Mouse (Mus musculus) liver, postnatal 0 days (tissue): ENCODE data around the gene Slco3a1. TPM values are rescaled to one million over a fixed set of nuclear protein-coding genes. Genes with fewer than 3 reads are reported as not detected.

Experiments
- ATAC-seq: fragments of 200-750 bp; cut with Nextera tagmentation; 2 replicates; pipeline ENCODE4 v1.8.0; 2017; ENCODE audit warnings: mild to moderate bottlenecking, moderate library complexity
- DNase-seq: peaks from one replicate; pipeline ENCODE4 v3.0.0-alpha.2; 2016
- H3K27ac ChIP-seq: fragments of 300-500 bp; sonication (generic); 2 replicates; pipeline ENCODE4 v1.5.1; 2014; ENCODE audit warnings: antibody characterized with exemption, moderate library complexity, mild to moderate bottlenecking, low read depth
- H3K27me3 ChIP-seq: fragments of 300-500 bp; sonication (generic); 2 replicates; pipeline ENCODE4 v1.6.1; 2014; ENCODE audit warnings: low read length, control low read depth, mixed read lengths; ENCODE audit not compliant: insufficient read depth
- H3K36me3 ChIP-seq: fragments of 300-500 bp; sonication (generic); replicated peaks from 2 replicates; pipeline ENCODE4 v1.6.1; 2014; ENCODE audit warnings: mild to moderate bottlenecking, control low read depth, low read length, moderate library complexity, mixed read lengths; ENCODE audit not compliant: insufficient read depth
- H3K4me1 ChIP-seq: fragments of 300-500 bp; sonication (generic); 2 replicates; pipeline ENCODE4 v1.6.1; 2014; ENCODE audit warnings: antibody characterized with exemption, mild to moderate bottlenecking, control low read depth; ENCODE audit not compliant: insufficient read depth
- H3K4me2 ChIP-seq: fragments of 300-500 bp; sonication (generic); 2 replicates; pipeline ENCODE4 v1.6.1; 2014; ENCODE audit warnings: low read depth, mild to moderate bottlenecking, low read length, moderate library complexity, mixed read lengths
- H3K4me3 ChIP-seq: fragments of 300-500 bp; sonication (generic); 2 replicates; pipeline ENCODE4 v1.5.1; 2014; ENCODE audit warnings: low read depth, low read length
- H3K9ac ChIP-seq: fragments of 300-500 bp; sonication (generic); replicated peaks from 2 replicates; pipeline ENCODE4 v1.6.1; 2014; ENCODE audit warnings: mild to moderate bottlenecking, moderate library complexity
- H3K9me3 ChIP-seq: fragments of 300-500 bp; sonication (generic); 2 replicates; pipeline ENCODE4 v1.6.1; 2016; ENCODE audit warnings: mild to moderate bottlenecking, control low read depth, low read length, mixed read lengths
- CTCF ChIP-seq: sonication (generic); IDR thresholded peaks from 2 replicates; pipeline ENCODE4 v1.5.1; 2016; ENCODE audit warnings: antibody characterized with exemption, low read depth
- EP300 ChIP-seq: IDR thresholded peaks from 2 replicates; pipeline ENCODE4 v1.6.1; 2016; ENCODE audit warnings: antibody characterized with exemption, low read depth, mild to moderate bottlenecking
- WGBS: fragments of 180-500 bp; shearing (Covaris S2); extraction: QIAGEN DNeasy Blood & Tissue Kit; methylation state at CpG from one replicate; pipeline ENCODE4 v1.1.7; 2014; ENCODE audit not compliant: insufficient replicate concordance; 5-methylcytosine and 5-hydroxymethylcytosine counted together
- polyA plus RNA-seq: library from polyadenylated mRNA; unstranded; fragments of >200 nt; fragmentation: Nextera tagmentation; extraction: Ambion mirVana; gene quantifications from 2 replicates; pipeline ENCODE4 v1.2.1, GENCODE M21; 2015

Slco3a1 gene
- polyA plus RNA-seq, 1 experiment from 2014 or later: 1.2 TPM

DNA sequence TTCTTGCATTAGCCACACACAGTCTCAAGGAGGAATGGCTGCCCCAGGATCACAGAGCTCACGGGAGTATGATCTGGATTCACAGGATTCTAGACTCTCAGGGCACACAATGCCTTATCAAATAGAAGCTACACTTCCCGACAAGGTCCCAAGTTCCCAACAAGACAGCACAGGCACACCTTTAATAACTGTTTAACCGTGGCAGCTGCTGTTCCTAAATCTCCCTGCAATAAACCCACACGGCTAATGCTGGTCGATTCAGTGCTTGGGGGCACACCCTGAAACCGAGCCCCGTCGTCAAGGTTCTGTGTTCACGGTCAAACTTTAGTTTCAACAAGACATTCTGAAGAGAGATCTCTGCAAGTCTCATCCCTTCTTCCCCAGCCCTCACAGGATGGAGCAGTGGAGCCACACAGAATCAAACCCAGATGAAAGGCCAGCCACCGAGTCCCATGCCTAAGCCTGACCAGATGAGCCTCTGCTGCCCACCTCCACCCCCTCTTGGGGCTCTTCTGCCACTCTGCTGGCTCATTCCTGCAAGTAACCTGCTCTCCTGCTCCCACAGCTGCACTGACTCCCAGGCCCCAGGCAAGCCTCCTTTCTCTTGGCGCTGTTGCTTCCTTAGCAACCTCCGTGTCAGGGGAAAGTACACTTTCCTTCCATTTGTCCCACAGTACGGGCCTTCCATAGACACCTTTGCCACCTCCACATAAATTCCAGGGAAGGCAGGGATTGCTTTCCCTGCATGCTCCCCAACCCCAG lies 200.7 kb downstream of the Slco3a1 start:
- Histone ChIP-seq H3K27me3 (no peaks in the 10 kb centered on the region), H3K36me3 (no peaks in the 10 kb centered on the region), H3K9me3 (no peaks in the 10 kb centered on the region), H3K4me2 (no peak overlapping the region), H3K9ac (no peak overlapping the region), H3K4me1 (no peaks in the 10 kb centered on the region), H3K27ac (no peak overlapping the region), H3K4me3 (no peak overlapping the region)
- DNase-seq (no peak), ATAC-seq (no peak)
- TF ChIP-seq CTCF: no peak
- no peak for TF ChIP-seq EP300
- WGBS: 80% methylated on average over 12 of the region's 13 CpGs

DNA sequence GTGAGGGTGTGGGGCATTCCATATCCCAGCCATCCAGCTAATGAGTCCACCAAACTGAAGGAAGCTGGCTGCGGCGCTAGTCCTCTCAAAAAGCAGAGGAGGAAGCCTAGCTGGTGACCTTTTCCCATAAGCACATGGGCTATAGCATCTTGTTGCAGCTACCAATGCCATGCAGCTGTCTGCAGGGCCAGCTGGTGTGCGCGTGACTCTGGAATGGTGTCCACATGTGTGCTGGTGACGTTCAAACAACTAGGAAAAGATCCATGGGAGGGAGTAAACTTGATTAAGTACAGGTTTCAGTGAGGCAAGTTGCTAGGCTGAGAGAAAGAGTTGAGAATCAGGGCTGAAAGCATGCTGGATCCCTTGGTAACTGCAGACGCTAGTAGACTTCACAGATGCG lies 201.3 kb downstream of the Slco3a1 start:
- Histone ChIP-seq H3K36me3 (no peaks in the 10 kb centered on the region), H3K4me2 (no peak overlapping the region), H3K4me1 (no peaks in the 10 kb centered on the region), H3K4me3 (no peak overlapping the region), H3K27ac (no peak overlapping the region), H3K9ac (no peak overlapping the region), H3K9me3 (no peaks in the 10 kb centered on the region), H3K27me3 (no peaks in the 10 kb centered on the region)
- TF ChIP-seq EP300: no peak
- no peak for TF ChIP-seq CTCF
- ATAC-seq: no peak
- no peak for DNase-seq
- 87% methylated on average over 7 of the region's 7 CpGs for WGBS

DNA sequence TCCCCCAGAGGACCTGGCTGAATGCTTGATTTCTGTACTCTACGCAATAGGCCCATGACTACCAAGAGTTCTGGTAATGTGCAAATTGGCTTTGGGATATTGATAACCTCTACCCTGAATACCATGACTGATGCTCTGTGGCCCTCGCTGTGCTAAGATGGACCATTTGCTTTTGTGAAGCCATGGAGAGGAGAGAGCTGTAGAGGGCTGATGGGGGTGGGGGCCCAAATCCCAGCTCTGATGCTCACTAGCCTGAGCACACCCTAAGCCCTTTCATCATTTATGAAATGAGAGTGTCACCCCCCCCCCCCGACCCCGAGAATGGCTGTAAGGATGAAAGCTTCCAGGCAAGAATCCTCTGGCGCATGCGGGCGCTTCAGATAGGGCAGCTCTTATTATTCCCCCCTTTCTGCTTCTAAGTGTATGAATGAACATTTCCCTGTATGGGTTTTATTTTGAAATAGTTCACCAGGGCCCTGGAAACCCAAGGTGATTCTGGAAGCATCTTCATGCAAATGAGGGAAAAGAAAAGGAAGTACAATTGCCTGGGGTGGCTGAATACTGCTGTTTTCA lies 206.2 kb downstream of the Slco3a1 start:
- no peak for DNase-seq
- Histone ChIP-seq H3K9ac (no peak overlapping the region), H3K4me3 (no peak overlapping the region), H3K4me1 (no peaks in the 10 kb centered on the region), H3K4me2 (no peak overlapping the region), H3K27ac (no peak overlapping the region), H3K9me3 (no peaks in the 10 kb centered on the region), H3K27me3 (no peaks in the 10 kb centered on the region), H3K36me3 (no peaks in the 10 kb centered on the region)
- WGBS: 76% methylated on average over 7 of the region's 7 CpGs
- ATAC-seq: no peak
- TF ChIP-seq CTCF: no peak

DNA sequence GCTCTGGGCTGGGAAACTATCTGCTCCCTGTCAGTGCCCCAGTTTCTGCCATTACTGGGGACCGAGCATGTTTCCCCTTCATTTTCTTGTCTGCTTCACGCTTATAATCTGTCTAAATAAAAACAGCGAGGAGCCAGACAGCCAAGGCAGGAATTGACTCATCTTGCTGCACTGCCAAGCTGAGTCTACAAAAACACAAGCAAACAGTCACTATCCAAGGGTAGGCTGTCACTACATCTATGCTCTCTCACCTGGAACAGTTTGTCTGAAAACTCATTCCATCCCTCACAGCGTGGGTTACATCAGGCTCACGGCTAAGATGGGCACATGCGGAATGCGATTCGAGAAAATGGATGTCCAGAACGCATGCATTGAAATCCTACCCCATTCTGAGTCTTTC lies 207.6 kb downstream of the Slco3a1 start:
- Histone ChIP-seq H3K9me3 (no peaks in the 10 kb centered on the region), H3K27me3 (no peaks in the 10 kb centered on the region), H3K36me3 (no peaks in the 10 kb centered on the region), H3K27ac (no peak overlapping the region), H3K4me3 (no peak overlapping the region), H3K4me1 (no peaks in the 10 kb centered on the region), H3K9ac (no peak overlapping the region), H3K4me2 (no peak overlapping the region)
- 82% methylated on average over 9 of the region's 9 CpGs for WGBS
- TF ChIP-seq CTCF (no peak), EP300 (no peak)
- ATAC-seq: no peak
- no peak for DNase-seq

DNA sequence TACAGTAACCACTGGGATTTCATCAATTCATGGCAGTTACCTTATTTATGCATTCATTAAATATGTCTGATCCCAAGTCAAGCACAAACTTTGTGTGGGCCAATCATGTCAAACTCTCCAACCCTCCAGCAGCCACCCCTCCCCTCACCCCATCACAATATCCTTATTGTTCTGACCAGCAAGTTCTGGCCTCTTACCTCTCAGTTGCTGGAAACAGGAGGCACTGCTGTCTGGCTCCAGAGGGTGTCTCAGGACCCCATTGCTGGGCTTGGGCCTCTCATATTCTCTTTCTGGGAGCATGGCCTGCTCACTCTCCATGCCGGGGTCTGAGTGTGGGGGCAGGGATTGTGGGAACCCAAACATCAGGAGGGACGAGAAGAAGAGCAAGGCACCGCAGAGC lies 208.1 kb downstream of the Slco3a1 start:
- Histone ChIP-seq H3K4me3 (no peak overlapping the region), H3K36me3 (no peaks in the 10 kb centered on the region), H3K27me3 (no peaks in the 10 kb centered on the region), H3K4me2 (no peak overlapping the region), H3K9ac (no peak overlapping the region), H3K27ac (no peak overlapping the region), H3K4me1 (no peaks in the 10 kb centered on the region), H3K9me3 (no peaks in the 10 kb centered on the region)
- ATAC-seq (no peak), DNase-seq (no peak)
- WGBS: 79% methylated on average over 3 of the region's 3 CpGs
- TF ChIP-seq CTCF: no peak
- no peak for TF ChIP-seq EP300

DNA sequence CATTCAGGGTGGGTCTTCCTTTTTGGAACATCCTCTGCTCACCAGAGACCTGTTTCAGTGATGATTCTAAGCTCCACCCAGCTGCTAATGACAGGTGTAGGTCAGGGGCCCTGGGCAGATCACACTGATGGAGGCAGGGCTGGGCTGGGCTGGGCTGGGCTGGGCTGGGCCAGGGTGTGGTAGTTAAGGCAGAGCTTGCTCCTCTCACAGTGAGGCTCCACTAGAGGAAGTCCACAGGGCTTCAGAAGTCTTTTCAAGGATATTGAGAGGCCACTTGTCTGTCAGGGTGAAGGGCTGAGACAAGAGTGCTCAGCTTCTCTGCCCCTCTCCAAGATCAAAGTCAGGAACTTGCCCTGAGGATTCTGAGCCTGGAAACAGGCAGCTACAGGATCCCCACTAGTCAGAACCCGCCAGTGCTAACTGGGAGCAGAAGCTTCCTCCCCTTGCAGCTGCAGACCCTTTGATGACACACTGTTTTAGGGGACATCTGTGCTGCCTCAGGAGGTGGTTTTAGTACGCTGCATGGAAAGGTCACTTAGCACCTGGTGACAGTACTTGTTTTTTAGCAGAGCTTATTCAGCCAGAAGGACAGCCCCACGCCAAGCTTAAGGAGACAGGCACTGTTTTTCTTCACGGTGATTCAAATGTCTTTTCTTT lies 213.3 kb downstream of the Slco3a1 start:
- peaks cover 3% of the 10 kb centered on the region; the same call in 1 of the 2 replicates for H3K4me1 ChIP-seq
- no peaks in the 10 kb centered on the region for H3K27me3 ChIP-seq
- no peaks in the 10 kb centered on the region for H3K9me3 ChIP-seq
- ATAC-seq (no peak), DNase-seq (no peak)
- H3K27ac ChIP-seq: no peak overlapping the region
- TF ChIP-seq CTCF: no peak
- no peak for TF ChIP-seq EP300
- WGBS: 38% methylated on average over 4 of the region's 4 CpGs
- H3K36me3 ChIP-seq: no peaks in the 10 kb centered on the region
- H3K4me2 ChIP-seq: no peak overlapping the region
- H3K9ac ChIP-seq: no peak overlapping the region
- no peak overlapping the region for H3K4me3 ChIP-seq
